Mouse (Mus musculus): ENCODE measurements around the gene Tasp1. TPM values are rescaled to one million over a fixed set of nuclear protein-coding genes. Genes with fewer than 3 reads are reported as not detected.
"Not testable (repeated sequence)": the region's sequence is repeated elsewhere in the genome, so short reads cannot be mapped to it uniquely, and the experiment has no call there.

Gene Tasp1
- total RNA-seq, 2 experiments from 2014 or later, result 29.6 to 30.3 TPM

- no peak for DNase-seq (ENCODE audit: low spot score in 2 of 2)
Observed at GRCm38 (mm10) chr2:140060092-140060867, 6.3 kb downstream of the Tasp1 start.

- no peak for DNase-seq (ENCODE audit: low spot score in 2 of 2)
Observed at GRCm38 (mm10) chr2:140058125-140058524, 8.5 kb downstream of the Tasp1 start.

- no peak for DNase-seq (ENCODE audit: low spot score in 2 of 2)
Observed at GRCm38 (mm10) chr2:140051607-140052126, 14.9 kb downstream of the Tasp1 start.

GRCm38 (mm10) chr2:140042522-140043131 is 24.0 kb downstream of the Tasp1 start:
- DNase-seq (ENCODE audit: low spot score in 2 of 2), result no peak

- no peak for DNase-seq (ENCODE audit: low spot score in 2 of 2)
Observed at GRCm38 (mm10) chr2:140042081-140042480, 24.5 kb downstream of the Tasp1 start.

- no peak for DNase-seq (ENCODE audit: low spot score in 2 of 2)
Observed at GRCm38 (mm10) chr2:140037459-140037858, 29.1 kb downstream of the Tasp1 start.

- no peak for DNase-seq (ENCODE audit: low spot score in 2 of 2)
Observed at GRCm38 (mm10) chr2:140036854-140037253, 29.8 kb downstream of the Tasp1 start.

GRCm38 (mm10) chr2:140024937-140025336 is 41.7 kb downstream of the Tasp1 start:
- no peak for DNase-seq (ENCODE audit: low spot score in 2 of 2)

- DNase-seq (ENCODE audit: low spot score in 2 of 2), result no peak
Observed at GRCm38 (mm10) chr2:140007406-140007805, 59.2 kb downstream of the Tasp1 start.

- DNase-seq (ENCODE audit: low spot score in 2 of 2), result no peak
Observed at GRCm38 (mm10) chr2:139998170-139998569, 68.4 kb downstream of the Tasp1 start.

- not testable (repeated sequence) for DNase-seq (ENCODE audit: low spot score in 2 of 2)
Observed at GRCm38 (mm10) chr2:139989907-139990306, 76.7 kb downstream of the Tasp1 start.

- DNase-seq (ENCODE audit: low spot score in 2 of 2), result no peak
Observed at GRCm38 (mm10) chr2:139967451-139967850, 99.2 kb downstream of the Tasp1 start.

- DNase-seq (ENCODE audit: low spot score in 2 of 2), result peak in 1 of 2 experiments; percentile 19
Observed at GRCm38 (mm10) chr2:139966288-139966687, 100.3 kb downstream of the Tasp1 start.

- DNase-seq (ENCODE audit: low spot score in 2 of 2), result no peak
Observed at GRCm38 (mm10) chr2:139948843-139949242, 117.8 kb downstream of the Tasp1 start.

- no peak for DNase-seq (ENCODE audit: low spot score in 2 of 2)
Observed at GRCm38 (mm10) chr2:139937581-139937980, 129.0 kb downstream of the Tasp1 start.

GRCm38 (mm10) chr2:139934577-139934976 is 132.0 kb downstream of the Tasp1 start:
- no peak for DNase-seq (ENCODE audit: low spot score in 2 of 2)

- DNase-seq (ENCODE audit: low spot score in 2 of 2), result no peak
Observed at GRCm38 (mm10) chr2:139934033-139934572, 132.5 kb downstream of the Tasp1 start.

- no peak for DNase-seq (ENCODE audit: low spot score in 2 of 2)
Observed at GRCm38 (mm10) chr2:139932211-139932610, 134.4 kb downstream of the Tasp1 start.

- DNase-seq (ENCODE audit: low spot score in 2 of 2), result no peak
Observed at GRCm38 (mm10) chr2:139924937-139925336, 141.7 kb downstream of the Tasp1 start.

- not testable (repeated sequence) for DNase-seq (ENCODE audit: low spot score in 2 of 2)
Observed at GRCm38 (mm10) chr2:139921395-139921794, 145.2 kb downstream of the Tasp1 start.

GRCm38 (mm10) chr2:139919757-139920156 is 146.8 kb downstream of the Tasp1 start:
- no peak for DNase-seq (ENCODE audit: low spot score in 2 of 2)
